ENCODE assay signal across 13 mouse cellular contexts in the genomic region with DNA sequence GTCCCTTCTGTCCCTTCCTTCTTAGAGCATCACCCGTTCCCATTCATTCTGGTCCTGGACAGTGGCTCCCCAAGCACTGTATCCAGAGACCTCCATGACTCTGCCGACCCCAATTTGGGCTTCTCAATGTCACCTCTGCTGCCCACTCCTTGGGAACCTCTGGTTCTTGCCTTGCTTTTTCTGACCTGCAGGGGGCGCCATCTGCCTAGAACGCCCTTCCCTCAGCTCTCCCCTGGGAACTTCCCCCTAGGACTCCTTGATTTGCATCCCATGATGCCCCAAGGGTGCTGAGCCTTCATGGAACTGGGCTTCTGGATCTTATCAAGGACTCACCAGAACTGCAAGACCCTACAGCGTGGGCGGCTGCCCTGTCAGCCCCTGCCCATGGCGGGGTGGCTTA.
DNase-seq lines count a peak whose midpoint lies in the region; ATAC-seq and TF ChIP-seq lines count a peak whose summit lies in the region.
"Had no signal": no experiment of that assay in that cellular context is flagged by ENCODE, and none has a peak within 500 bp of the region (broad histone marks: within the 10 kb centered on the region; RNA-seq: fewer than 3 reads in every experiment).

No protein-coding gene starts in this region.

- TF ChIP-seq CTCF in kidney, postnatal 0 days (IDR thresholded peaks at IDR 0.05; ENCODE audit: low read depth) = peak; percentile 49
- peak; percentile 74; the same call in 1 of the 2 replicates for TF ChIP-seq CTCF in thymus, adult 2 months (IDR thresholded peaks at IDR 0.05; ENCODE audit: borderline replicate concordance, control insufficient read depth, extremely low read depth, insufficient read depth, low read length, poor library complexity)

- WGBS in kidney, postnatal 0 days = 69% methylated on average over 7 of the region's 7 CpGs
- WGBS in thymus, adult 2 months = 75% methylated on average over 7 of the region's 7 CpGs
- WGBS in hindbrain, embryonic 13.5 days = 70% methylated on average over 7 of the region's 7 CpGs

- no peak for ATAC-seq in kidney, postnatal 0 days (replicated peaks; ENCODE audit: low FRiP score, low read depth)
- peak; percentile 53 for ATAC-seq in common myeloid progenitor, adult 5-6 weeks (replicated peaks; ENCODE audit: low read depth, poor library complexity, severe bottlenecking)
- ATAC-seq in hindbrain, embryonic 13.5 days (ENCODE audit: low FRiP score) = no peak
- ATAC-seq: midbrain, embryonic 15.5 days had no signal

- no peak overlapping the region for H3K4me3 ChIP-seq in kidney, postnatal 0 days (replicated peaks; ENCODE audit: low read depth, low read length)
- H3K4me3 ChIP-seq in thymus, adult 2 months (ENCODE audit: control insufficient read depth, insufficient read depth, low read length) = no peak overlapping the region
- H3K4me3 ChIP-seq in hindbrain, embryonic 13.5 days = no peak overlapping the region
- H3K4me3 ChIP-seq: kidney, embryonic 15.5 days; limb, embryonic 15.5 days; midbrain, embryonic 15.5 days had no signal

- no peak overlapping the region for H3K4me2 ChIP-seq in kidney, postnatal 0 days (ENCODE audit: low read length)
- no peak overlapping the region for H3K4me2 ChIP-seq in hindbrain, embryonic 13.5 days
- H3K4me2 ChIP-seq: kidney, embryonic 15.5 days; limb, embryonic 15.5 days; midbrain, embryonic 15.5 days had no signal

- H3K9ac ChIP-seq in kidney, postnatal 0 days (ENCODE audit: low read depth, low read length) = no peak overlapping the region
- H3K9ac ChIP-seq in hindbrain, embryonic 13.5 days = no peak overlapping the region
- H3K9ac ChIP-seq: kidney, embryonic 15.5 days; limb, embryonic 15.5 days; midbrain, embryonic 15.5 days had no signal

- no peak for DNase-seq in kidney, postnatal 0 days (ENCODE audit: low spot score)
- no peak for DNase-seq in kidney, adult 11 months
- no peak for DNase-seq in thymus, adult 2 months
- no peak for DNase-seq in thymus, postnatal 10 days (ENCODE audit: low spot score in 2 of 2)
- peak; percentile 48 for DNase-seq in splenic B cell, adult 2 months (ENCODE audit: low read depth, low spot score)
- no peak for DNase-seq in cerebellum, adult 9-11 months
- DNase-seq: adrenal gland, postnatal 25 days; cerebellum, postnatal 10 days had no signal

- no peaks in the 10 kb centered on the region for H3K4me1 ChIP-seq in kidney, postnatal 0 days (replicated peaks; ENCODE audit: insufficient read depth, low read length)
- no peaks in the 10 kb centered on the region for H3K4me1 ChIP-seq in thymus, adult 2 months (replicated peaks; ENCODE audit: control insufficient read depth, insufficient read depth, low read length)
- no peaks in the 10 kb centered on the region for H3K4me1 ChIP-seq in hindbrain, embryonic 13.5 days (replicated peaks)
- H3K4me1 ChIP-seq: midbrain, embryonic 15.5 days had no signal

- no peaks in the 10 kb centered on the region for H3K36me3 ChIP-seq in kidney, postnatal 0 days (ENCODE audit: insufficient read depth, low read length)
- H3K36me3 ChIP-seq in thymus, adult 2 months (ENCODE audit: control insufficient read depth, insufficient read depth, low read length) = no peaks in the 10 kb centered on the region
- H3K36me3 ChIP-seq in splenic B cell, adult 2 months (ENCODE audit: control insufficient read depth, insufficient read depth, low read length, poor library complexity, severe bottlenecking) = no peaks in the 10 kb centered on the region
- peaks cover 73% of the 10 kb centered on the region for H3K36me3 ChIP-seq in hindbrain, embryonic 13.5 days
- H3K36me3 ChIP-seq: kidney, embryonic 15.5 days; limb, embryonic 15.5 days had no signal

- H3K27ac ChIP-seq in kidney, postnatal 0 days = no peak overlapping the region
- no peak overlapping the region for H3K27ac ChIP-seq in thymus, adult 2 months (ENCODE audit: control insufficient read depth, insufficient read depth, low read length)
- H3K27ac ChIP-seq in hindbrain, embryonic 13.5 days = no peak overlapping the region
- H3K27ac ChIP-seq: kidney, embryonic 15.5 days; limb, embryonic 15.5 days; midbrain, embryonic 15.5 days had no signal

- H3K9me3 ChIP-seq in kidney, postnatal 0 days (replicated peaks; ENCODE audit: low read length) = no peaks in the 10 kb centered on the region
- no peaks in the 10 kb centered on the region for H3K9me3 ChIP-seq in hindbrain, embryonic 13.5 days
- H3K9me3 ChIP-seq: kidney, embryonic 15.5 days; limb, embryonic 15.5 days; midbrain, embryonic 15.5 days had no signal

- TF ChIP-seq POLR2A in thymus, adult 2 months (IDR thresholded peaks at IDR 0.05; ENCODE audit: control insufficient read depth, extremely low read depth, insufficient read depth, low read length, poor library complexity) = no peak

- H3K27me3 ChIP-seq in kidney, postnatal 0 days (ENCODE audit: insufficient read depth, low read length) = no peaks in the 10 kb centered on the region
- H3K27me3 ChIP-seq in thymus, adult 2 months (ENCODE audit: control insufficient read depth, insufficient read depth, low read length) = no peaks in the 10 kb centered on the region; the same call in 1 of the 2 replicates
- H3K27me3 ChIP-seq in splenic B cell, adult 2 months (ENCODE audit: control insufficient read depth, insufficient read depth, low read length, poor library complexity, severe bottlenecking) = no peaks in the 10 kb centered on the region
- H3K27me3 ChIP-seq in hindbrain, embryonic 13.5 days = peaks cover 20% of the 10 kb centered on the region
- H3K27me3 ChIP-seq: midbrain, embryonic 15.5 days had no signal
